In genomic region chr1:154796685-154797084, GRCm38 (mm10) we compare ENCODE assay signal across 9 mouse cellular contexts.
DNase-seq lines count a peak whose midpoint lies in the region; ATAC-seq and TF ChIP-seq lines count a peak whose summit lies in the region.
"Had no signal": no experiment of that assay in that cellular context is flagged by ENCODE, and none has a peak within 500 bp of the region (broad histone marks: within the 10 kb centered on the region; RNA-seq: fewer than 3 reads in every experiment).

No protein-coding gene starts in this region.

- no peak for TF ChIP-seq POLR2A in MEL (IDR thresholded peaks at IDR 0.05; ENCODE audit: control insufficient read depth in 1 of 2, insufficient read depth in 1 of 2, low read depth in 1 of 2, low read length in 2 of 2, poor library complexity in 1 of 2)
- TF ChIP-seq POLR2A in cerebellum, adult 2 months (IDR thresholded peaks at IDR 0.05; ENCODE audit: borderline replicate concordance, insufficient read depth, low read length): no peak

- no peak for ATAC-seq in limb, embryonic 11.5 days (ENCODE audit: insufficient number of reproducible peaks, low FRiP score, low TSS enrichment, low read depth)
- no peak for ATAC-seq in erythroid progenitor cell, adult 5-6 weeks (replicated peaks; ENCODE audit: low FRiP score, poor library complexity, severe bottlenecking)

- H3K79me2 ChIP-seq in MEL (ENCODE audit: control insufficient read depth, insufficient read depth, low read length, poor library complexity): no peaks in the 10 kb centered on the region

- H3K4me1 ChIP-seq in MEL (ENCODE audit: control insufficient read depth in 1 of 2, insufficient read depth in 2 of 2, low read length in 2 of 2): no peaks in the 10 kb centered on the region
- peaks cover 33% of the 10 kb centered on the region for H3K4me1 ChIP-seq in cerebellum, adult 2 months (ENCODE audit: control insufficient read depth, insufficient read depth, low read length)
- no peaks in the 10 kb centered on the region for H3K4me1 ChIP-seq in limb, embryonic 11.5 days (ENCODE audit: control insufficient read depth, insufficient read depth, low read length)

- DNase-seq in left cerebral cortex, postnatal 4 days: peak; percentile 80
- DNase-seq in left cerebral cortex, adult 18-20 months (ENCODE audit: low spot score in 2 of 2): no peak
- no peak for DNase-seq in MEL (ENCODE audit: low read depth, low spot score)
- peak in 1 of 2 experiments; percentile 63 for DNase-seq in cerebellum, adult 2 months
- DNase-seq in limb, embryonic 11.5 days (ENCODE audit: low spot score): peak; percentile 65
- no peak for DNase-seq in left cerebral cortex, adult 9 months (ENCODE audit: low spot score in 2 of 2)

- H3K27me3 ChIP-seq in MEL (ENCODE audit: control insufficient read depth in 1 of 2, insufficient read depth in 2 of 2, low read length in 2 of 2): no peaks in the 10 kb centered on the region
- H3K27me3 ChIP-seq in cerebellum, adult 2 months (ENCODE audit: control insufficient read depth, insufficient read depth, low read length): no peaks in the 10 kb centered on the region
- H3K27me3 ChIP-seq in limb, embryonic 11.5 days (ENCODE audit: control insufficient read depth, insufficient read depth, low read length): no peaks in the 10 kb centered on the region
- H3K27me3 ChIP-seq: embryonic facial prominence, embryonic 12.5 days; limb, embryonic 15.5 days had no signal

- TF ChIP-seq CTCF in MEL (IDR thresholded peaks at IDR 0.05 in 2 of 3, conservative IDR thresholded peaks at IDR 0.05 in 1 of 3; ENCODE audit: control insufficient read depth in 1 of 3, insufficient read depth in 1 of 3, low read depth in 2 of 3, low read length in 3 of 3, poor library complexity in 1 of 3, severe bottlenecking in 1 of 3): peak; percentile 29 to 52 (median 40); a peak in 4 of 6 replicates
- peak; percentile 65; the same call in 1 of the 2 replicates for TF ChIP-seq CTCF in cerebellum, adult 2 months (IDR thresholded peaks at IDR 0.05; ENCODE audit: borderline replicate concordance, insufficient read depth, low read depth, low read length)

- TF ChIP-seq EP300 in MEL (IDR thresholded peaks at IDR 0.05; ENCODE audit: low read depth in 1 of 2, low read length in 2 of 2): no peak

- no peaks in the 10 kb centered on the region for H3K36me3 ChIP-seq in MEL (ENCODE audit: control insufficient read depth in 1 of 2, insufficient read depth in 2 of 2, low read length in 2 of 2)
- no peaks in the 10 kb centered on the region for H3K36me3 ChIP-seq in limb, embryonic 11.5 days (ENCODE audit: control insufficient read depth, insufficient read depth, low read length)
- H3K36me3 ChIP-seq: embryonic facial prominence, embryonic 12.5 days; limb, embryonic 15.5 days had no signal

- intact Hi-C loops in left cerebral cortex, postnatal 4 days (cut with DNase I): loop anchor here (10.0 kb wide), 1 partner anchor 88 kb away; the partner anchor contains the start of gene Cacna1e

- H3K27ac ChIP-seq in MEL (ENCODE audit: control insufficient read depth, low read depth, low read length): no peak overlapping the region
- H3K27ac ChIP-seq in cerebellum, adult 2 months (ENCODE audit: insufficient read depth, low read length): no peak overlapping the region
- H3K27ac ChIP-seq in limb, embryonic 11.5 days (replicated peaks; ENCODE audit: low read depth, low read length): no peak overlapping the region
- H3K27ac ChIP-seq: embryonic facial prominence, embryonic 12.5 days; limb, embryonic 15.5 days had no signal

- H3K4me2 ChIP-seq in limb, embryonic 11.5 days (ENCODE audit: low read depth, severe bottlenecking): no peak overlapping the region
- H3K4me2 ChIP-seq: embryonic facial prominence, embryonic 12.5 days; limb, embryonic 15.5 days had no signal

- no peaks in the 10 kb centered on the region for H3K9me3 ChIP-seq in MEL (replicated peaks; ENCODE audit: insufficient read depth, low read length)
- H3K9me3 ChIP-seq in limb, embryonic 11.5 days (ENCODE audit: control insufficient read depth, low read length): no peaks in the 10 kb centered on the region
- H3K9me3 ChIP-seq: embryonic facial prominence, embryonic 12.5 days; limb, embryonic 15.5 days had no signal

- H3K4me3 ChIP-seq in MEL (ENCODE audit: control insufficient read depth in 1 of 2, insufficient read depth in 1 of 2, low read depth in 2 of 2, low read length in 2 of 2): no peak overlapping the region
- no peak overlapping the region for H3K4me3 ChIP-seq in cerebellum, adult 2 months (replicated peaks; ENCODE audit: insufficient read depth, low read depth, low read length)
- H3K4me3 ChIP-seq in limb, embryonic 11.5 days (ENCODE audit: low read depth, low read length): no peak overlapping the region
- H3K4me3 ChIP-seq: embryonic facial prominence, embryonic 12.5 days; limb, embryonic 15.5 days had no signal

- TF ChIP-seq RAD21 in MEL (IDR thresholded peaks at IDR 0.05; ENCODE audit: low read depth, low read length): no peak; the same call in 1 of the 2 replicates

- 52% methylated on average over 2 of the region's 2 CpGs for WGBS in cerebellum, adult 2 months
- 52% methylated on average over 2 of the region's 2 CpGs for WGBS in limb, embryonic 11.5 days

- H3K9ac ChIP-seq in MEL (ENCODE audit: control insufficient read depth, low read depth, low read length, poor library complexity, severe bottlenecking): no peak overlapping the region
- H3K9ac ChIP-seq in limb, embryonic 11.5 days (ENCODE audit: low read length): no peak overlapping the region
- H3K9ac ChIP-seq: embryonic facial prominence, embryonic 12.5 days; limb, embryonic 15.5 days had no signal

TF ChIP-seq in MEL, 35 proteins besides CTCF, POLR2A, EP300 and RAD21:
- TF ChIP-seq HCFC1 (IDR thresholded peaks at IDR 0.05; ENCODE audit: low read depth, low read length): no peak
- TF ChIP-seq ELF1 (IDR thresholded peaks at IDR 0.05; ENCODE audit: low read depth, low read length): no peak
- TF ChIP-seq BHLHE40 (IDR thresholded peaks at IDR 0.05; ENCODE audit: borderline replicate concordance, low read depth, low read length): no peak
- TF ChIP-seq MAX (IDR thresholded peaks at IDR 0.05; ENCODE audit: low read length): no peak
- TF ChIP-seq GATA1 (IDR thresholded peaks at IDR 0.05; ENCODE audit: low read depth, low read length): no peak
- no peak for TF ChIP-seq GABPA (IDR thresholded peaks at IDR 0.05; ENCODE audit: low read depth, low read length)
- no peak for TF ChIP-seq MYC (IDR thresholded peaks at IDR 0.05; ENCODE audit: low read depth, low read length)
- TF ChIP-seq ZC3H11A (IDR thresholded peaks at IDR 0.05; ENCODE audit: low read depth, low read length): no peak
- no peak for TF ChIP-seq SIN3A (IDR thresholded peaks at IDR 0.05; ENCODE audit: low read length)
- TF ChIP-seq ZNF384 (IDR thresholded peaks at IDR 0.05; ENCODE audit: low read depth, low read length): no peak
- TF ChIP-seq CHD2 (IDR thresholded peaks at IDR 0.05; ENCODE audit: low read length): no peak
- TF ChIP-seq POLR2AphosphoS2 (IDR thresholded peaks at IDR 0.05; ENCODE audit: low read length): no peak
- no peak; the same call in none of the 2 replicates for TF ChIP-seq SMC3 (IDR thresholded peaks at IDR 0.05; ENCODE audit: low read depth, low read length)
- TF ChIP-seq NRF1 (IDR thresholded peaks at IDR 0.05; ENCODE audit: insufficient read depth, low read depth, low read length, poor library complexity, severe bottlenecking): no peak
- TF ChIP-seq MXI1 (IDR thresholded peaks at IDR 0.05; ENCODE audit: low read depth, low read length): no peak
- no peak for TF ChIP-seq TAL1 (IDR thresholded peaks at IDR 0.05; ENCODE audit: low read length)
- TF ChIP-seq JUND (IDR thresholded peaks at IDR 0.05; ENCODE audit: low read depth, low read length): no peak
- TF ChIP-seq MYB (IDR thresholded peaks at IDR 0.05; ENCODE audit: low read depth, low read length): no peak

Comparison
In these comparisons a context has a peak if more than half of its experiments do, and no peak if none do; other contexts are left out.
1. DNase-seq: peak in left cerebral cortex, postnatal 4 days (single experiment) and limb, embryonic 11.5 days (single experiment); none in left cerebral cortex, adult 18-20 months (0 of 2), MEL (single experiment) and left cerebral cortex, adult 9 months (0 of 2).